ENCODE assay signal across 8 mouse cellular contexts in genomic region chr4:155705592-155705929, GRCm38 (mm10). TPM values are rescaled to one million over a fixed set of nuclear protein-coding genes. Genes with fewer than 3 reads are reported as not detected.
DNase-seq lines count a peak whose midpoint lies in the region; ATAC-seq lines count a peak whose summit lies in the region.

No protein-coding gene starts in this region.

- H3K4me1 ChIP-seq in embryonic facial prominence, embryonic 14.5 days (ENCODE audit: control insufficient read depth, insufficient read depth, low read length), result peaks cover 5% of the 10 kb centered on the region
- H3K4me1 ChIP-seq in limb, embryonic 11.5 days (ENCODE audit: control insufficient read depth, insufficient read depth, low read length), result no peaks in the 10 kb centered on the region
- peaks cover 11% of the 10 kb centered on the region for H3K4me1 ChIP-seq in neural tube, embryonic 14.5 days (ENCODE audit: control insufficient read depth, insufficient read depth, low read length)

- ATAC-seq in embryonic facial prominence, embryonic 14.5 days (ENCODE audit: low read depth), result no peak; the same call in 1 of the 2 replicates
- no peak for ATAC-seq in limb, embryonic 11.5 days (ENCODE audit: insufficient number of reproducible peaks, low FRiP score, low TSS enrichment, low read depth)
- no peak for ATAC-seq in neural tube, embryonic 14.5 days (ENCODE audit: low read depth)

- H3K9ac ChIP-seq in embryonic facial prominence, embryonic 14.5 days (ENCODE audit: low read depth, low read length), result peak overlapping the region; percentile 82
- H3K9ac ChIP-seq in limb, embryonic 11.5 days (ENCODE audit: low read length), result peak overlapping the region; percentile 84
- H3K9ac ChIP-seq in neural tube, embryonic 14.5 days (replicated peaks; ENCODE audit: low read depth, low read length), result peak overlapping the region; percentile 79

- H3K4me2 ChIP-seq in embryonic facial prominence, embryonic 14.5 days (ENCODE audit: low read depth, low read length), result peak overlapping the region; percentile 88
- peak overlapping the region; percentile 81 for H3K4me2 ChIP-seq in limb, embryonic 11.5 days (ENCODE audit: low read depth, severe bottlenecking)
- H3K4me2 ChIP-seq in neural tube, embryonic 14.5 days (ENCODE audit: low read depth, low read length), result peak overlapping the region; percentile 93

- H3K36me3 ChIP-seq in embryonic facial prominence, embryonic 14.5 days (ENCODE audit: control insufficient read depth, insufficient read depth, low read length), result no peaks in the 10 kb centered on the region
- no peaks in the 10 kb centered on the region for H3K36me3 ChIP-seq in limb, embryonic 11.5 days (ENCODE audit: control insufficient read depth, insufficient read depth, low read length)
- H3K36me3 ChIP-seq in neural tube, embryonic 14.5 days (ENCODE audit: control insufficient read depth, insufficient read depth, low read length), result 0 out of 2 replicates have a peak, but pooled peaks cover 1% of the 10 kb centered on the region

- H3K27ac ChIP-seq in embryonic facial prominence, embryonic 14.5 days (replicated peaks; ENCODE audit: low read depth, low read length), result peak overlapping the region; percentile 98; the same call in 1 of the 2 replicates
- H3K27ac ChIP-seq in limb, embryonic 11.5 days (replicated peaks; ENCODE audit: low read depth, low read length), result peak overlapping the region; percentile 88; the same call in 1 of the 2 replicates
- H3K27ac ChIP-seq in neural tube, embryonic 14.5 days (ENCODE audit: low read depth, low read length), result peak overlapping the region; percentile 90

- H3K4me3 ChIP-seq in embryonic facial prominence, embryonic 14.5 days (ENCODE audit: low read depth, low read length), result peak overlapping the region; percentile 69
- H3K4me3 ChIP-seq in limb, embryonic 11.5 days (ENCODE audit: low read depth, low read length), result peak overlapping the region; percentile 61
- H3K4me3 ChIP-seq in neural tube, embryonic 14.5 days (ENCODE audit: low read depth, low read length), result peak overlapping the region; percentile 89

- WGBS in embryonic facial prominence, embryonic 14.5 days, result under 1% methylated on average over 19 of the region's 19 CpGs
- under 1% methylated on average over 19 of the region's 19 CpGs for WGBS in limb, embryonic 11.5 days
- WGBS in neural tube, embryonic 14.5 days, result 0% methylated on average over 19 of the region's 19 CpGs

- H3K27me3 ChIP-seq in embryonic facial prominence, embryonic 14.5 days (replicated peaks; ENCODE audit: control insufficient read depth, insufficient read depth, low read length), result no peaks in the 10 kb centered on the region
- H3K27me3 ChIP-seq in limb, embryonic 11.5 days (ENCODE audit: control insufficient read depth, insufficient read depth, low read length), result no peaks in the 10 kb centered on the region
- H3K27me3 ChIP-seq in neural tube, embryonic 14.5 days (ENCODE audit: control insufficient read depth, insufficient read depth, low read length), result no peaks in the 10 kb centered on the region

- H3K9me3 ChIP-seq in embryonic facial prominence, embryonic 14.5 days (ENCODE audit: control insufficient read depth, low read length), result no peaks in the 10 kb centered on the region
- no peaks in the 10 kb centered on the region for H3K9me3 ChIP-seq in limb, embryonic 11.5 days (ENCODE audit: control insufficient read depth, low read length)
- H3K9me3 ChIP-seq in neural tube, embryonic 14.5 days (ENCODE audit: control insufficient read depth, low read length), result no peaks in the 10 kb centered on the region

- DNase-seq in embryo, embryonic 10 days (ENCODE audit: low spot score), result peak; percentile 33
- no peak for DNase-seq in embryo, embryonic 9.5 days (ENCODE audit: extremely low spot score)
- peak; percentile 51 for DNase-seq in 416B (ENCODE audit: low read depth)
- DNase-seq in embryonic facial prominence, embryonic 14.5 days (ENCODE audit: low spot score), result no peak
- no peak for DNase-seq in limb, embryonic 11.5 days (ENCODE audit: low spot score)
- no peak for DNase-seq in spleen, adult 18-20 months
- DNase-seq in kidney, postnatal 25 days, result no peak

RNA-seq across cellular contexts. Expression of gene Ssu72, which starts 1.0 kb away (rescaled TPM):
- polyA plus RNA-seq in embryonic facial prominence, embryonic 14.5 days (2014; fragmentation: Nextera tagmentation; extraction: Ambion mirVana), result 133 and 146 TPM in 2 replicates
- 145 and 147 TPM in 2 replicates for polyA plus RNA-seq in limb, embryonic 11.5 days (2014; fragmentation: Nextera tagmentation; extraction: Ambion mirVana)
- polyA plus RNA-seq in neural tube, embryonic 14.5 days (2014; fragmentation: Nextera tagmentation; extraction: Ambion mirVana), result 172 and 179 TPM in 2 replicates

RNA-seq across cellular contexts. Expression of gene Fndc10, which starts 11.4 kb away (rescaled TPM):
- polyA plus RNA-seq in embryonic facial prominence, embryonic 14.5 days (2014; fragmentation: Nextera tagmentation; extraction: Ambion mirVana), result 6.3 and 6.9 TPM in 2 replicates
- 2.0 and 2.1 TPM in 2 replicates for polyA plus RNA-seq in limb, embryonic 11.5 days (2014; fragmentation: Nextera tagmentation; extraction: Ambion mirVana)
- polyA plus RNA-seq in neural tube, embryonic 14.5 days (2014; fragmentation: Nextera tagmentation; extraction: Ambion mirVana), result 8.5 and 10.4 TPM in 2 replicates

RNA-seq across cellular contexts. Expression of gene Tmem240, which starts 29.0 kb away (rescaled TPM):
- polyA plus RNA-seq in embryonic facial prominence, embryonic 14.5 days (2014; fragmentation: Nextera tagmentation; extraction: Ambion mirVana), result 0.87 and 0.92 TPM in 2 replicates
- polyA plus RNA-seq in limb, embryonic 11.5 days (2014; fragmentation: Nextera tagmentation; extraction: Ambion mirVana), result 0.55 and 0.79 TPM in 2 replicates
- polyA plus RNA-seq in neural tube, embryonic 14.5 days (2014; fragmentation: Nextera tagmentation; extraction: Ambion mirVana), result 6.8 and 9.6 TPM in 2 replicates

RNA-seq across cellular contexts. Expression of gene Mib2, which starts 36.6 kb away (rescaled TPM):
- polyA plus RNA-seq in embryonic facial prominence, embryonic 14.5 days (2014; fragmentation: Nextera tagmentation; extraction: Ambion mirVana), result 24.8 and 27.3 TPM in 2 replicates
- 16.0 and 16.6 TPM in 2 replicates for polyA plus RNA-seq in limb, embryonic 11.5 days (2014; fragmentation: Nextera tagmentation; extraction: Ambion mirVana)
- 35.5 and 36.8 TPM in 2 replicates for polyA plus RNA-seq in neural tube, embryonic 14.5 days (2014; fragmentation: Nextera tagmentation; extraction: Ambion mirVana)

RNA-seq across cellular contexts. Expression of gene Mmp23, which starts 52.4 kb away (rescaled TPM):
- polyA plus RNA-seq in embryonic facial prominence, embryonic 14.5 days (2014; fragmentation: Nextera tagmentation; extraction: Ambion mirVana), result 29.4 and 31.2 TPM in 2 replicates
- polyA plus RNA-seq in limb, embryonic 11.5 days (2014; fragmentation: Nextera tagmentation; extraction: Ambion mirVana), result 11.3 and 12.2 TPM in 2 replicates
- polyA plus RNA-seq in neural tube, embryonic 14.5 days (2014; fragmentation: Nextera tagmentation; extraction: Ambion mirVana), result 1.3 and 6.6 TPM in 2 replicates

Comparison
In these comparisons a context has a peak if more than half of its experiments do, and no peak if none do; other contexts are left out.
1. DNase-seq: peak in embryo, embryonic 10 days (single experiment) and 416B (single experiment); none in embryo, embryonic 9.5 days (single experiment), embryonic facial prominence, embryonic 14.5 days (single experiment), limb, embryonic 11.5 days (single experiment), spleen, adult 18-20 months (0 of 2) and kidney, postnatal 25 days (0 of 2).
2. Peak in every context shown above with its lines, with median percentiles within 50 percentile points of each other: H3K27ac ChIP-seq, H3K4me2 ChIP-seq, H3K4me3 ChIP-seq and H3K9ac ChIP-seq.